Mouse (Mus musculus): ENCODE results near the gene Bckdhb.

Bckdhb gene

DNA sequence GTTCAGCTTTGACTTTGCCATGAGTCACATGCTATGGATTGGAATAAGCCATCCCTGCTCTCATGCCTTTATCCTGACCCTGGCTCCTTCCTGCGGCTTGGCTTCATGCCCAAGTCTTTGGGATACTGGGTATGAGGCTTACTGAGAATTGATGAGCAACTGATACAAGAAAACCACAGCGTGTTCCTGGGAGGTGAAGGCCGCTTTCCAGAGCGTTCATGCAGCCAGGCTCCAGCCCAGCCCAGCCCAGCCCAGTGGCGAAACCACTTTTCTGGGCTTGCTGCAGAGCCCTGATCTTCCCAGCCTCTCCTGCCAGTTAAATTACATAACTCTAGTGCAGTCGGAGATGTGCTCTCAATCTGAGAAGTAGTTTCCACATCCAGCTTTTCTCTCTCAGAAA is 169.2 kb downstream of the Bckdhb start:
- no peak for DNase-seq (ENCODE audit: extremely low spot score, low read depth, low spot score)

DNA sequence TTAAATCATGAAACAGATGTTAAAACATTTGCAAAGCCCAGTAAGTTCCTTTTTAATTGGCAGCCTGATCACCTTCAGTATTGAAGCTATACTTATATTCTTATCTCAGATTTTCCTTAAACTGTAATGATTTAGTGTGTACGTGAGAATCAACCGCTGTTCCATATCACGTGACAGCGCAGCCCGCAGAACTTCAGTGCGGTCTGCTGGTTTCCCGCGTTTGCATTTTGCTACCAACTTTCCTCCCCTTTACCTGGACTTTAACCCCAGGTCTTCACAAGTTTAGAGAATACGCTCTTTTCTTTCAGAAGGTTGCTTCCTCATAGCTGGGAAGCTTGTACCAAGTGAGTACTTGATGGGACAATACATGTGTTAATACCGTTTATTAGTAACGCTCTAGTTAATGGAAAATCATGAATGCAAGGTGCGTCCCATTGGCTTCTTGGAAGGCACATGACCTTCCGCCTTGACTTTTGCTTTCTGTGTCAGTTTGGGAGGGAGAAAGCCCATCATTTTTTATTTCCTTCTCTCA is 171.6 kb downstream of the Bckdhb start:
- DNase-seq (ENCODE audit: extremely low spot score, low read depth, low spot score), result no peak

DNA sequence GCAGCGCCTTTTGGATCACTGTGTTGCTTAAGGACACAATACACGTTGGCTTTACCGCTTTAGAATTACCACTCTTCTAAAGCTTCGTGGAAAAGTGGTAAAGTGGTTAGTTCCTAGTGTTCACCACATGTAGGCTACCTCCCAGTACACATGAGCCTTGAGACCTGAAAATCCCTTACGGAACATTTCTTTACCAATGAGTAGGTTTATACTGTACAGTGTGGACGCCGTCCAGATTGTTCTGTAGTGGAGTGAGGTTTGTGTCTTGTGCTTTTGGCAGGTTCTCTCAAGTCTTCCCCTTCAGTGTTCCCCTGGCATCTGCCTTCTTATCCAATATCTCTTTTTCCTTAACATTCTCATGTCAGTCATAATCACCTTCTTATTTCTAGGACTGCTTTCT is 178.4 kb downstream of the Bckdhb start:
- no peak for DNase-seq (ENCODE audit: extremely low spot score, low read depth, low spot score)

DNA sequence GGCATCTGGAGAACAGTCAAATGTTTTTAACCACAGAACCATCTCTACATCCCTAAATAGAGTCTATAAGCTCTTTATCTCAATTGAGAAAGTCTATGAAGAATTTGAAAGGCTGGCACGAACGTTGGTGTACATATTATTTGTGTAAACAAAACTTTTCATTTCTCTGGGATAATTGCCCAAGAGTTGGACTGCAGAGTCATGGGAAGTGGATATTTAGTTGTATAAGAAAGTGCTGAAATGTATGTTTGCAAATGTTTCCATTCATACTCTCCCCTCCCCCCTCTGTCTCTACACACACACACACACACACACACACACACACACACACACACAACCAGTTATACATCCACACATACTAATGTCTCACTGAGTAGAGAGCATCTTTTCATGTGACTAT is 181.5 kb downstream of the Bckdhb start:
- no peak for DNase-seq (ENCODE audit: extremely low spot score, low read depth, low spot score)

DNA sequence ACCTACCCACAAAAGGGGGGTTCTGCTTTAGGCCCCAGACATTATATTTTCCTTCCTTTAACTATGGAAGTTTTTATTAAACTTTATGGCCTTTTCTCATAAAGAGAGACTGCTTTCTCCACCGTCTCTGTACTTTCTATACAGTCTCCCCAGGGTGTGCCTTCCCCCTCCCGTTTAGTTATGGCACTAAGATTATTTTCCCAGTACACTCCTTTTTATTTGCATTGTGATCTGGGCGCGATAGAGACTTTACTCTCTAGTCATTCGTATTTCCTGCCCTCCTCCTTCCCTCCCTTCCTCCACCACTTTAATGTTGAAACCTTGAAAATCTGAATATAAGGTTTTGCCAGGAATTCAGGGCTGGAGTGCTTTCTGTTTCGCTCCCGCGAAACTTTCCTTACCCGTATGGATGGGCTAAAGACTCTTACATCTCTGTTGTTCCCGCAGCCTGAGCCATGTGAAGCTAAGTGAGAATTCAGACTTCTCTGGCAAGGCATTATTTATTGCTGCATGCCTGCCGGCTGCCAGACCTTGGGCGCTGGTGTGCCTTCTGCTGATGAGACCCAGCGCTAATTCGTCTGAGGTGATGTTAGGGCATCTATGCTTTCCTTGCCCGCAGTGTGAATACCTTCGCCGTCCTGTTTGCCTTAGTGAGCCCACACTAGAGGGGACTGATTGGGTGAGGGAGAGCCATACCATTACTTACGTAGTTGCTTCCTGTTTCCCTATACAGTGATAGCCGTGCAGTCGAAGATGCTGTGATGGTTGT is 182.3 kb downstream of the Bckdhb start:
- no peak for DNase-seq (ENCODE audit: extremely low spot score, low read depth, low spot score)

DNA sequence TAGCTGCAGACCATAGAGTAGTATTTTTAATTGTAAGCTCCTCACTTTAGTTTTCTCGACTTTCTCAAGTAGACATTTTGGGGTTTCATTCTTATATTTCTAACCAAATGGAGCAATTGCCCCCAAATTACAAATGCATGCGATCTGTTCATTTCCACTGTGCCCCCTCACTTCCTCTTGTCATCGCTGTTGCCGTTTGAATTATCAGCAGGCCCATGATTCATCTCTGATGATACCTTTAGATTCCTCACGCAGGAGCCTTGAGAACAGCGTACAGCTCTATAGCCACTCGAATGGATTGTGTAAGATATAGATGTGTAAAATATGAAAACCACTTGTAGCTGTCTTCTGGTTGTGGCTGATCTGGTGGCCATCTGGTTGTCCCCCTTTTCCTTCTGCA is 183.6 kb downstream of the Bckdhb start:
- no peak for DNase-seq (ENCODE audit: extremely low spot score, low read depth, low spot score)

DNA sequence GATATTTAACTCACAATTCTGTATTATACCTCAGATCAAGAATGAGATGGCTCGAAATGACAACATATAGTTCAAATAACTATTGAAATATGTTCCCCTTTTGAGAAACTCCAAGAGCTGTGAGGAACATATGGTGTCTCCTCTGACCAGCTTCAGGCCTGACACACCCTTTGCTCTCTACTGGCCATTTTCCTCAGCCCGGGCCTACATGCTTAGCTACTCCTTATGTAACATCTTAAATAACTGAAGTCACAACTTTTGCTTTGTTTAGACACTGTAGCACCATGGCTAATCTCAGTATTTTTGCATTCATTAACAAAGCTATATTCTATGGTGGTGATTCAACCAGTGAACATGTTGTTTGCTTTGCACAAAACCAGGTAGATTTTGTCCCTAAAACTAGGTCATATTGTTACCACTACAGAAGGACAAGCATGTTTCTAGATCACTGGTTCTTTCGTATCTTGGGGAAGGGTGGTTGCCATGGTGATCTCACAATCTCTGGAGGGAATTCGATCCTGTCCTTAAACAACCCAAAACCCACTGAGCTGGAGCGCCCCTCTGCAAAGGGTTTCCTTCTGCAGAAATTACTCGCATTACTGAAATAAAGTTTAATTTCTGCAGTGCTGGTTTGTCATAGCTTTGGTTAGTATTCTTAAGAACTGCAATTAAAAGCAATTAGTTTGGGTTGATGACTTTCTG is 185.0 kb downstream of the Bckdhb start:
- no peak for DNase-seq (ENCODE audit: extremely low spot score, low read depth, low spot score)

DNA sequence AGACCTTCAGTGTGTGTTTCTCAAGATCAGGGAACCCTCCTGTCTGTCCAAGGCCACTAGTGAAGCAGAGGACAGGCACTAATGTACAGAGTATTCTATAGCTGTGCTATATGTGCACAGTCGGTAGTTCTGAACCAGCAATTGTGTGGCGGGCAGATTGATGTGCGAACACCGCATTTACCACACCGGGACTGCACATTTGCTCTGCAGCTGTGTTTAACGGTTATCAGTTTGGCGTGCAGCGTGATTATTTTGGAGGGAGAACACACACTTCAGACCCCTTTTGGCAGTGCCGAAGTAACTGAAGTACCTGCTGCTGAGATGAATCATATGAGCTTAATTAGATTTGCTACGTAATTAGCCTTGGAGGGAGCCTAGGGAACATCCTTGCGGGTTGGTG is 185.7 kb downstream of the Bckdhb start:
- no peak for DNase-seq (ENCODE audit: extremely low spot score, low read depth, low spot score)

DNA sequence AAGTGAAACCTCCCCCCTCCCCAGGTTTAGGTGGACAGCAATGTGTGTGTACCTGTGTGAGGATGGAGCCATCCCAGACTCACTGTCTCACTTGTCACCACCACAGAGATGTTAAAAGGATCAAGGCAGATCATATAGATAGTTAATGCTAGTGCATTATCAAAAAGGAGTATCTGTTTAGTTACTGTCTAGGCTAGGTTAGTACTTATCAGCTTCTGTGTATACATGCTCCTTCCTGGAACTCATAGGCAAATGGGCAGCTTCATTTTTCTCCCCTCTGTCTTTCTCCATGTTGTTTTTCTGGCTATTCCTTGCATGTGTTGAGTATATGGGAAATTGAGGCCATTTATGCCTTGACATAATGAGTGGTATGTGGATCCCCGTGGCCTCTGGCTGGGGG is 187.4 kb downstream of the Bckdhb start:
- no peak for DNase-seq (ENCODE audit: extremely low spot score, low read depth, low spot score)

DNA sequence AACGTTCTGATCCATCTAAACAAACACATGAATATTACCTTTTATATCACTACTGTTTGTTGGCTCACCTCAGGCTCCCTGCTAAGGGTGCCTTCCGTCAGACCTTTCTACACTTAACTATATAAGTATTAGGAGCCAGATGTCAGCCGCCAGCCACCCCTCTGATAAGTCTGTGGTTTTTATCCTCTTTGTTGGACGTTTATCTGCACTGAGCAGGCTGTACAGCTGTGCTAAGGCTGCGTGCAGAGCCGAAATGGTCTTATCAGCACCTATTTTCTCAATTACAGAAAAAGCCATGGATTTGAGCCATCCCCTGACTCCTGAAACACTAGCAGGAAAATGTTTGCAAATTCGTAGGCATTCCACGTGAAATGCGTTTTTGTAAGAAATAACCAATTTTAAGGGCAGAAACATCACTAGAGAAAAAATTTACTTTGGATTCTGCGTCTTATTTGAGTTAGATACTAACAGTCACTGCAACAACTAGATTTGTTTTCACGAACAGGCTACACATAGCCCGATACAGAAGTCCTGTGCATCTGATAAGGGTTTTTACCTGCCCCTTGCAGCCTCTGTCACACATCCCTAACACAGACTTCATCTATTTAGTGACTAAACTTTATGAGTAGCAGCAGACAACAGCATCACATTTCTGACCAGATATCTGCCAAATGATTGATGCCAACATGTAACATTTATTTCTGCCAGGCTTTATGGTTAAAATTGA is 188.1 kb downstream of the Bckdhb start:
- DNase-seq (ENCODE audit: extremely low spot score, low read depth, low spot score), result no peak

DNA sequence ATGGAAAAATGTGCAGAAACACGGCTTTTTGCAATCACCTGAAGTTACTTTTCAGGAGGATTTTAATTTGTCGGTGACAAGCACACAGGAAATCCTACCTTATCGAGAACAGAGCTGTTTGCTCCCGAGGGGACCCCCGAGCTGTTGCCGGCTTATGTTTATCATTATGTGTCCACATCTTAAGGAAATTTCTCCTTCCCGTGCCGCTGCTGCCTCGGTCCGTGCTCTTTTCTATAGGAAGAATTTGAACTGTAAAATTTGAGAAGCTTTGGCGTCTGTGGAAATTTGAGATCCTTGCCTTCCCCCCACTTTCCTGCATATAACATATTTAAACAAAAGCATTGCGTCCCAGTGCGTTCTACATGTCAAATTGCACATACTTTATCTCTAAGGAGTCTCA is 189.3 kb downstream of the Bckdhb start:
- no peak for DNase-seq (ENCODE audit: extremely low spot score, low read depth, low spot score)

DNA sequence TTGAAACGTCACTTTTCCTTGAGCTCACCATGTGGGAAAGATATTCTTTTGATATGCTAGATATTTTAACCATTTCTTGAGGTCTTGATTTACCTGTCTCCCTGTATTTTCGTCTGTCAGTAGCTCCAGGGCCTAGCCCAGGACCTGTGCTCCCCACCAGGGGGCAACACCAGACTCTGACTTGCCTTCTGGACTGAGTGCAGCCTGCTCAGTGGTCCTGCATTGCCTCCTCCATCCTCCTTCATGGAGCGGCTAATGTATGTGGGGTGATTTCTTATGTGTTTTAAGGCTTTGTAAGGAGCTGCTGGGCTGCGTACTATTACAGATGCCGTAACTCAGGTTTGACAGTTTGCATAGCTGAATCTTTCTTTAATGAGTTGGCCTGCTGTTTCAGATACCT is 192.4 kb downstream of the Bckdhb start:
- DNase-seq (ENCODE audit: extremely low spot score, low read depth, low spot score), result no peak

DNA sequence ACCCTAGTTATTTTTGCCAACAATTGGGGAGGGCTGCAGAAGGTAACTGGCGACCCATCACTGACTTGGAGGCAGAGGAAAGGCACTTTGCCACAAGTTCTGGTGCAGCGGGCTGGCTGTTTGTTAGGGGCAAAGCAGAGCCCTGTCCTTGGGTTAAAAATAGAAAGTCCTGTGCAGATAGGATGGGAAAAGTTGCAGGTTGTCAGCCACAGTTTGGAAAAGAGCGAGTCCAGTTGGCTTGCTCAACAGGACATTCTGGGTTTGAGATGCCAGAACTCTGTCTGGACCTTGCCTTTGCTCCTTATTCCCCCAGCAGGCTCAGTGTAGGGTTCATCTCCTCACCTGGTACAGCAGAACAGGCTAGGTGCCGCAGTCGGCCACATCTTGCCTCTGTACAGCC is 200.1 kb downstream of the Bckdhb start:
- DNase-seq (ENCODE audit: extremely low spot score, low read depth, low spot score), result no peak

DNA sequence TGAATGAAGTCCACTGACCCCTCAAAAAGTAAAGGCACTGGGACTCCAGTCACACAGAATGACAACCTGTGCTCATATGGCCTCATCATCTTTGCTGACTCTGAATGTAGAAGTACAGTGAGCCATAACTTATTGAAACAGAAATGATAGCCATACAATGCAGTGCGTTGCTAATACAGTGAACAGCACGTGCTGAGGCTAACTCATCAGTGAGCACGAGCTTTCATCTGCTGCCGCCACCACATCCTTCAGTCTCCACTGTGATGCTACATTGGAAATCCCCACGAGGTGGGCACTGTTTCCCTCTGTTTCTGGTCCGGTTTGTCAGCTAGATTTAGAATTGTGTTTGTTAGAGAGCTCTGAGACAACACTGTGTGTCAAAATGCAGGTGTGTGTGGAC is 205.4 kb downstream of the Bckdhb start:
- no peak for DNase-seq (ENCODE audit: extremely low spot score, low read depth, low spot score)

DNA sequence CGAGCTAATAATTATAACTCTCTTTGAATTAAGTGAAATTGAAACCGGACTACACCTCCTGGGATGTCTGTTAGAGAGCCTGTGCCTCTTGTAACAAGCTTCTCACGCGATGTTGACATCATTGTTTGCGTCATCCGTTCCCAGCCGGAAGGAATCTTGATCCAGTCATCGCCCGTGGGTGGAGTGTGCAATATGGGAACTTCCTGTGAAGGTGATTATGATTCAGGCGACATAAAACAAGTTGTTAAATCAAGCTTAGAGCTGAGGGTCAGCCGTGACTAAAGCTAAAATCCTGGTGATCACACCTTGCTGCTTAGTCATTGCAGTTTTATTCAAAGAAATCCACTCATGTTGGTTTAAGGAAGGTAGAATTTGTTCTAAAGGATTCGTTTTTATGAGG is 210.1 kb downstream of the Bckdhb start:
- no peak for DNase-seq (ENCODE audit: extremely low spot score, low read depth, low spot score)

DNA sequence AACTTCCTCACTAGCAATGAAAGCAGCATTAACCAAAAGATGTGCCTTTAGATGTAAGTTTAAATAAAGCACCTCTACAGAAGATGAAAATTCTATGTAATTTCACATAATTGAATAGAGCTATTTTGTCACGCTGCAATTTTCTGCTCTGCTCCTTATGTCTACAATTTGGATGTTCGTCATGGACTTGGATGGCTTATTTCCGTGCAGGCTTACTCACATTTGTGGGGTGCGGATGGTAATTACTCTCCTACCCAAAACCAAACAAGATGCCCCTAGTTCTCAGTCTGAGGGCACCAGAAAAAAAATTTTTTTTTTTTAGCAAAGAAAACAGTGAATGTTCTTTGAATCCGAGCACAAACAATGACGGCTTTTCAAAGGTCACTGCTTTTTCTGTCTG is 212.2 kb downstream of the Bckdhb start:
- DNase-seq (ENCODE audit: extremely low spot score, low read depth, low spot score), result no peak

DNA sequence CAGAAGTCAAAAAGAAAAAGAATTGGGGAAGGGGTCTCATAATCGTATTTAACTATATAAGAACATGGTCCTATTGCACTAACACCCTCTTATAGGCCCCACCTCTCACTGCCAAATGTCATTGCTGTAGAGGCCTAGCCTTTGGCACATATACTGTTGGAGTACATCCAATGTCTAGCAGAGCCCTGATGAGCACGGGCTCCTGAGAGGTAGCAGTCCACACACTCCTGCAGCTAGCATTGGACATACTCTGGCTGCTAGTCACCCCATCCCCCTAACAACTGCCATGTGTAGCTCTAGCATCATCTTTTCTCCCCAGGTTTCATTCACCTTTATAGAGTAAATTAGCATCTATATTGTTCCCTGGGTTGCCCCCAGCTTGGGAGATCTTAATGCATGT is 223.2 kb downstream of the Bckdhb start:
- DNase-seq (ENCODE audit: extremely low spot score, low read depth, low spot score), result no peak

Data from hindlimb bud, embryonic 11.5 days (tissue).